33 mouse cellular contexts compared by ENCODE assay signal in genomic region chr6:83689374-83689773, GRCm38 (mm10). TPM values are rescaled to one million over a fixed set of nuclear protein-coding genes. Genes with fewer than 3 reads are reported as not detected.
"Had no signal": no experiment of that assay in that cellular context is flagged by ENCODE, and none has a peak within 500 bp of the region (broad histone marks: within the 10 kb centered on the region; RNA-seq: fewer than 3 reads in every experiment).

No protein-coding gene starts in this region.

- H3K4me1 ChIP-seq: limb, embryonic 12.5 days; lung, embryonic 15.5 days; midbrain, embryonic 12.5 days; midbrain, embryonic 15.5 days; neural tube, embryonic 13.5 days had no signal

- H3K4me2 ChIP-seq: kidney, embryonic 15.5 days; limb, embryonic 12.5 days; limb, embryonic 15.5 days; liver, embryonic 11.5 days; lung, embryonic 15.5 days; midbrain, embryonic 12.5 days; midbrain, embryonic 15.5 days; neural tube, embryonic 13.5 days had no signal

- H3K27ac ChIP-seq: kidney, embryonic 15.5 days; limb, embryonic 12.5 days; limb, embryonic 15.5 days; liver, embryonic 14.5 days; lung, embryonic 15.5 days; midbrain, embryonic 12.5 days; midbrain, embryonic 15.5 days; neural tube, embryonic 13.5 days had no signal

- ATAC-seq: intestine, postnatal 0 days; liver, postnatal 0 days; midbrain, embryonic 15.5 days had no signal

- H3K9me3 ChIP-seq: kidney, embryonic 15.5 days; limb, embryonic 12.5 days; limb, embryonic 15.5 days; lung, embryonic 15.5 days; midbrain, embryonic 12.5 days; midbrain, embryonic 15.5 days; neural tube, embryonic 13.5 days had no signal

- H3K9ac ChIP-seq: kidney, embryonic 15.5 days; limb, embryonic 12.5 days; limb, embryonic 15.5 days; liver, embryonic 14.5 days; liver, postnatal 0 days; lung, embryonic 15.5 days; midbrain, embryonic 12.5 days; midbrain, embryonic 15.5 days; neural tube, embryonic 13.5 days had no signal

- H3K36me3 ChIP-seq: kidney, embryonic 15.5 days; limb, embryonic 12.5 days; limb, embryonic 15.5 days; lung, embryonic 15.5 days; midbrain, embryonic 12.5 days; midbrain, embryonic 15.5 days; neural tube, embryonic 13.5 days had no signal

- DNase-seq: kidney, adult 8-10 months; kidney, postnatal 10 days; kidney, postnatal 36 days; layer of hippocampus, postnatal 36 days; left cerebral cortex, postnatal 4 days; liver, postnatal 0 days; lung, postnatal 10 days; lung, postnatal 36 days; retina, postnatal 1 day; right cerebral cortex, postnatal 25 days; spleen, adult 18-20 months; thymus, adult 18-20 months; thymus, postnatal 4 days had no signal

- H3K4me3 ChIP-seq: kidney, embryonic 15.5 days; limb, embryonic 12.5 days; limb, embryonic 15.5 days; lung, embryonic 15.5 days; midbrain, embryonic 12.5 days; midbrain, embryonic 15.5 days; myocyte; neural tube, embryonic 13.5 days had no signal

RNA-seq across cellular contexts. Expression of gene Cd207, which starts 11.7 kb away (rescaled TPM):
- total RNA-seq: layer of hippocampus, adult 8-10 months; layer of hippocampus, postnatal 10 days; layer of hippocampus, postnatal 36 days; left cerebral cortex, postnatal 14 days; left cerebral cortex, postnatal 4 days; megakaryocyte-erythroid progenitor cell, adult 5-6 weeks; monocyte, adult 5-6 weeks; neutrophil, adult 5-6 weeks had no signal
- polyA plus RNA-seq: intestine, postnatal 0 days; kidney, embryonic 15.5 days; limb, embryonic 12.5 days; limb, embryonic 15.5 days; liver, embryonic 11.5 days; lung, embryonic 15.5 days; midbrain, embryonic 12.5 days; midbrain, embryonic 15.5 days; myocyte; neural tube, embryonic 13.5 days; testis, adult 2 months had no signal

RNA-seq across cellular contexts. Expression of gene Vax2, which starts 21.7 kb away (rescaled TPM):
- total RNA-seq: layer of hippocampus, adult 8-10 months; layer of hippocampus, postnatal 10 days; layer of hippocampus, postnatal 36 days; left cerebral cortex, adult 8-10 months; left cerebral cortex, postnatal 14 days; left cerebral cortex, postnatal 4 days; megakaryocyte-erythroid progenitor cell, adult 5-6 weeks; monocyte, adult 5-6 weeks; neutrophil, adult 5-6 weeks had no signal
- polyA plus RNA-seq: intestine, postnatal 0 days; kidney, embryonic 15.5 days; liver, embryonic 11.5 days; liver, embryonic 14.5 days; liver, postnatal 0 days; lung, embryonic 15.5 days; stomach, embryonic 16.5 days had no signal

RNA-seq across cellular contexts. Expression of gene Clec4f, which starts 33.4 kb away (rescaled TPM):
- total RNA-seq: layer of hippocampus, adult 8-10 months; layer of hippocampus, postnatal 10 days; layer of hippocampus, postnatal 36 days; left cerebral cortex, adult 8-10 months; left cerebral cortex, postnatal 14 days; megakaryocyte-erythroid progenitor cell, adult 5-6 weeks; monocyte, adult 5-6 weeks; neutrophil, adult 5-6 weeks had no signal
- polyA plus RNA-seq: limb, embryonic 12.5 days; limb, embryonic 15.5 days; lung, embryonic 15.5 days; midbrain, embryonic 12.5 days; midbrain, embryonic 15.5 days; myocyte; neural tube, embryonic 13.5 days had no signal

RNA-seq across cellular contexts. Expression of gene Atp6v1b1, which starts 53.4 kb away (rescaled TPM):
- total RNA-seq: left cerebral cortex, adult 8-10 months; left cerebral cortex, postnatal 14 days; megakaryocyte-erythroid progenitor cell, adult 5-6 weeks; monocyte, adult 5-6 weeks; neutrophil, adult 5-6 weeks had no signal
- polyA plus RNA-seq: intestine, postnatal 0 days; limb, embryonic 12.5 days; limb, embryonic 15.5 days; liver, embryonic 11.5 days; liver, postnatal 0 days; midbrain, embryonic 12.5 days; midbrain, embryonic 15.5 days; myocyte; neural tube, embryonic 13.5 days; stomach, embryonic 16.5 days had no signal
